Mouse (Mus musculus) CH12.LX (cell line): ENCODE data around the gene Gm20388. TPM values are rescaled to one million over a fixed set of nuclear protein-coding genes. Genes with fewer than 3 reads are reported as not detected.

ENCODE experiments used
- DNase-seq: peaks from one replicate; pipeline ENCODE4 v3.0.0-alpha.2; 2013; ENCODE audit errors: extremely low read depth
- H3K27ac ChIP-seq: 2 replicates; pipeline ENCODE4 v1.5.1; 2012; ENCODE audit warnings: low read depth, mild to moderate bottlenecking, control low read depth, moderate library complexity; ENCODE audit not compliant: insufficient read depth
- H3K27me3 ChIP-seq: replicated peaks from 2 replicates; pipeline ENCODE3; 2012; ENCODE audit warnings: inconsistent platforms
- H3K36me3 ChIP-seq, 2 experiments: replicated peaks in 1 of 2; 2 replicates each; pipeline versions ENCODE3 to v1.6.1; 2012; ENCODE audit warnings: inconsistent platforms in 1 of 2, low read length in 1 of 2, mild to moderate bottlenecking in 1 of 2, mixed read lengths in 1 of 2, moderate library complexity in 1 of 2; ENCODE audit not compliant: control insufficient read depth in 1 of 2, insufficient read depth in 1 of 2
- H3K4me1 ChIP-seq, 2 experiments: 2 replicates each; pipeline ENCODE4 v1.6.1; 2012; ENCODE audit warnings: inconsistent platforms in 1 of 2, moderate library complexity in 1 of 2; ENCODE audit not compliant: insufficient read depth in 2 of 2, control insufficient read depth in 1 of 2
- H3K4me2 ChIP-seq: 2 replicates; pipeline ENCODE4 v1.6.1; 2012; ENCODE audit warnings: low read depth, mild to moderate bottlenecking, control low read depth; ENCODE audit not compliant: poor library complexity, insufficient read depth, severe bottlenecking
- H3K4me3 ChIP-seq, 3 experiments: fragments of 150-350 bp in 1 of 3; sonication (generic) in 1 of 3; replicated peaks in 1 of 3; 2 replicates each; pipeline versions ENCODE3 to v1.5.1; 2011 to 2012; ENCODE audit warnings: low read depth in 2 of 3, low read length in 2 of 3, mild to moderate bottlenecking in 2 of 3, moderate library complexity in 2 of 3, control low read depth in 1 of 3, improper control_type of control experiment in 1 of 3, inconsistent platforms in 1 of 3, mixed read lengths in 1 of 3; ENCODE audit not compliant: poor library complexity in 1 of 3
- H3K79me2 ChIP-seq: replicated peaks from 2 replicates; pipeline ENCODE4 v1.6.1; 2012; ENCODE audit warnings: mild to moderate bottlenecking, moderate library complexity; ENCODE audit not compliant: control insufficient read depth, poor library complexity, insufficient read depth, severe bottlenecking; ENCODE audit errors: extremely low read depth
- H3K9ac ChIP-seq: 2 replicates; pipeline ENCODE4 v1.6.1; 2012; ENCODE audit warnings: low read depth, mild to moderate bottlenecking, control low read depth, moderate library complexity; ENCODE audit not compliant: insufficient read depth
- H3K9me3 ChIP-seq: replicated peaks from 2 replicates; pipeline ENCODE3; 2012; ENCODE audit warnings: low read length, inconsistent platforms, mixed read lengths
- BHLHE40 ChIP-seq: IDR thresholded peaks from 2 replicates; pipeline ENCODE4 v1.6.1; 2011; ENCODE audit warnings: mild to moderate bottlenecking, low read depth, low read length, improper control_type of control experiment
- CHD2 ChIP-seq: IDR thresholded peaks from 2 replicates; pipeline ENCODE4 v1.6.1; 2011; ENCODE audit warnings: low read length, improper control_type of control experiment
- CTCF ChIP-seq, 2 experiments: IDR thresholded peaks in 1 of 2; conservative IDR thresholded peaks in 1 of 2; 2 replicates each; pipeline ENCODE4 v1.5.1; 2011 to 2012; ENCODE audit warnings: low read depth in 2 of 2, low read length in 2 of 2, improper control_type of control experiment in 1 of 2, inconsistent platforms in 1 of 2, mild to moderate bottlenecking in 1 of 2, moderate library complexity in 1 of 2
- EP300 ChIP-seq: IDR thresholded peaks from 2 replicates; pipeline ENCODE4 v1.6.1; 2011; ENCODE audit warnings: low read length, improper control_type of control experiment
- HCFC1 ChIP-seq: IDR thresholded peaks from 2 replicates; pipeline ENCODE4 v1.6.1; 2012; ENCODE audit warnings: low read depth, mild to moderate bottlenecking, inconsistent platforms, low read length, improper control_type of control experiment
- IRF4 ChIP-seq: IDR thresholded peaks from 2 replicates; pipeline ENCODE4 v1.6.1; 2014; ENCODE audit warnings: low read depth, mild to moderate bottlenecking, inconsistent platforms, low read length, improper control_type of control experiment
- JUN ChIP-seq: IDR thresholded peaks from 2 replicates; pipeline ENCODE4 v1.6.1; 2011; ENCODE audit warnings: low read depth, mild to moderate bottlenecking, low read length, improper control_type of control experiment, moderate library complexity; ENCODE audit not compliant: insufficient read depth
- MAFK ChIP-seq: IDR thresholded peaks from 2 replicates; pipeline ENCODE4 v1.6.1; 2011; ENCODE audit warnings: low read length, improper control_type of control experiment; ENCODE audit not compliant: insufficient replicate concordance
- MAX ChIP-seq: IDR thresholded peaks from 2 replicates; pipeline ENCODE4 v1.6.1; 2011; ENCODE audit warnings: low read length, improper control_type of control experiment
- MEF2A ChIP-seq: IDR thresholded peaks from 2 replicates; pipeline ENCODE4 v1.6.1; 2014; ENCODE audit warnings: low read depth, mild to moderate bottlenecking, inconsistent platforms, low read length, improper control_type of control experiment, borderline replicate concordance
- MXI1 ChIP-seq: IDR thresholded peaks from 2 replicates; pipeline ENCODE4 v1.6.1; 2011; ENCODE audit warnings: mild to moderate bottlenecking, low read depth, low read length, improper control_type of control experiment
- NELFE ChIP-seq: IDR thresholded peaks from 2 replicates; pipeline ENCODE4 v1.6.1; 2011; ENCODE audit warnings: low read depth, low read length, improper control_type of control experiment
- NRF1 ChIP-seq: IDR thresholded peaks from 2 replicates; pipeline ENCODE4 v1.6.1; 2014; ENCODE audit warnings: low read depth, mild to moderate bottlenecking, inconsistent platforms, low read length, improper control_type of control experiment, moderate library complexity
- PAX5 ChIP-seq: IDR thresholded peaks from 2 replicates; pipeline ENCODE4 v1.6.1; 2012; ENCODE audit warnings: low read length, inconsistent platforms, mixed read lengths
- POLR2A ChIP-seq: IDR thresholded peaks from 2 replicates; pipeline ENCODE4 v1.6.1; 2011; ENCODE audit warnings: low read depth, mild to moderate bottlenecking, improper control_type of control experiment, low read length
- POLR2AphosphoS2 ChIP-seq: IDR thresholded peaks from 2 replicates; pipeline ENCODE4 v1.6.1; 2011; ENCODE audit warnings: low read depth, low read length, improper control_type of control experiment
- RCOR1 ChIP-seq: conservative IDR thresholded peaks from 2 replicates; pipeline ENCODE4 v1.6.1; 2012; ENCODE audit warnings: low read depth, mild to moderate bottlenecking, inconsistent platforms, low read length, improper control_type of control experiment
- TBP ChIP-seq: conservative IDR thresholded peaks from 2 replicates; pipeline ENCODE4 v1.6.1; 2011; ENCODE audit warnings: low read depth, low read length, improper control_type of control experiment
- TCF12 ChIP-seq: IDR thresholded peaks from 2 replicates; pipeline ENCODE4 v1.6.1; 2014; ENCODE audit warnings: low read depth, mild to moderate bottlenecking, inconsistent platforms, low read length, improper control_type of control experiment
- ZC3H11A ChIP-seq: IDR thresholded peaks from 2 replicates; pipeline ENCODE4 v1.6.1; 2012; ENCODE audit warnings: low read depth, mild to moderate bottlenecking, inconsistent platforms, low read length, improper control_type of control experiment
- ZKSCAN1 ChIP-seq: IDR thresholded peaks from 2 replicates; pipeline ENCODE4 v1.6.1; 2012; ENCODE audit warnings: low read depth, inconsistent platforms, low read length, improper control_type of control experiment, borderline replicate concordance
- ZNF384 ChIP-seq: IDR thresholded peaks from 2 replicates; pipeline ENCODE4 v1.6.1; 2012; ENCODE audit warnings: low read depth, low read length, improper control_type of control experiment, inconsistent platforms
- dilution Hi-C: fragments of 300-500 bp; cut with MboI; formaldehyde crosslinking; loops from 2 replicates; pipeline ENCODE4 v1.14.3; 2020; ENCODE audit warnings: low sequenced_read_pairs; ENCODE audit not compliant: extremely low pct_unique_long_range_greater_than_20kb, extremely low pct_ligation_motif_present
- in situ Hi-C: fragments of 300-500 bp; cut with MboI; formaldehyde crosslinking; loops from 3 replicates; pipeline ENCODE4 v1.14.3; 2019; ENCODE audit warnings: low sequenced_read_pairs, low pct_ligation_motif_present, low pct_unique_long_range_greater_than_20kb, mixed read lengths
- polyA plus RNA-seq: library from polyadenylated mRNA; unstranded; fragments of >175 nt; gene quantifications from 2 replicates; pipeline ENCODE4 v1.2.1, GENCODE M21; 2012; ENCODE audit warnings: low read depth; ENCODE audit not compliant: insufficient read length
- total RNA-seq, 2 experiments: library from RNA; depleted of rRNA; stranded (reverse); fragments of 300-350 nt in 1 of 2; fragments of >200 nt in 1 of 2; gene quantifications; 2 replicates each; pipeline ENCODE4 v1.2.3; 2012 to 2014

Gm20388 gene
- total and polyA plus RNA-seq, 3 experiments, result 14.8 to 26.3 (median 22.2) TPM

DNA sequence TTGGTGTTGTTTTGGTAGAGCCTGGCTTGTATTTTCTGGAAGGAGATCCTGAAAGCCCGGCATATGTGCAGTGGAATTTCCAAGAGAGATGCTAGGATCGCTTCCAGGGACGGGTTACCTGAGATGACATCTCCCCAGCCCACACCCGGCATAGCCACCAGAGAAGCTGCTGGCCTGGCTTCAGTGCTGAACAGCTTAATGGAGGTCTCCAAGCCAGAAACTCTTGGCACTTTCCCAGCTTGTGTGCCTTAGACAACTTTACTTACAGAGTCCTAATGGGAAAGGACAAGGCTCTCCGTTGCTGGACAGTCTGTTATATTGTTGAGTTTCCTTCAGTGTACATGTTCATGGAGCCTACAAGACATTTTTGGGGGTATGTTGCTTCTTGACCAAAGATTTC, 3803.8 kb downstream of the Gm20388 start:
- Histone ChIP-seq H3K4me1 (no peaks in the 10 kb centered on the region), H3K9me3 (no peaks in the 10 kb centered on the region), H3K9ac (no peak overlapping the region), H3K36me3 (no peaks in the 10 kb centered on the region), H3K27ac (no peak overlapping the region), H3K4me2 (no peak overlapping the region), H3K4me3 (no peak overlapping the region), H3K27me3 (peaks cover 56% of the 10 kb centered on the region), H3K79me2 (no peaks in the 10 kb centered on the region)
- in situ Hi-C loops, result no loop called here
- dilution Hi-C loops, result no loop called here
- no peak for TF ChIP-seq TCF12
- no peak for TF ChIP-seq RCOR1
- no peak for TF ChIP-seq ZNF384
- no peak for TF ChIP-seq MAFK
- no peak for TF ChIP-seq CHD2
- TF ChIP-seq MEF2A, result no peak
- no peak for TF ChIP-seq MAX
- DNase-seq, result no peak

DNA sequence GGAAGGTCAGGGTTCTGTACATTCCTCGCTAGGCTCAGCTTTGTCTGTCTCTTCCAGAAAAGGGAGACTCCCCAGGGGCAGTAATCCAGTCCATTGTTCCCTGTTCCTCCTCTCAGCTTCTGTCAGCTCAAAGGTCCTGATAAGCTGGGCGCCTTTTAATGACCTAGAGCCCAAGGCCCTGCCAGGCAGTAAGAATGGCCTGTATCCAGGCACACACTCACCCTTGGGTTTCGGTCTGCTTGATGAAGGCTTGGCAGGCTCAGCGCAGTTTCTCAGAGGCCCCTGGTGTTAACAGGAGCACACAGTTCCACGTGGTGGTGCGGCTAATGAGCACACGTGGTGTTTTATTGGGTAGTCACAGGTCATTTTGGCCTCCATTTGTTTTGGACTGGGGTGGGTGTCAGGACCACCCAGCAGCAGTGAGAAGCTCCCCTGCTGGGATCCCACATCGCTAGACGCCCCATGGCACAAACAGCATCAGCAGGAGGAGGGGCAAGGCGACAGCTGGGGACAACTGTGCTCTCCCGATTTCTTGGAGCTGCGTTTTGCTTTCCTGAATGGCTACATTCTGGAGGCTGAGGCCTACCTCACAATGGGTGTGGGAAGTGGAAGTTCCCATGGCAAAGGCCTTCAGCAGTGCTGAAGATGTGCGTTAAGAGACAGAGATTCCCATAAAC, 3805.4 kb downstream of the Gm20388 start:
- dilution Hi-C loops, result no loop called here
- no peak for DNase-seq

More for the DNA sequence above, 3805.4 kb downstream of the Gm20388 start:
- in situ Hi-C loops, result no loop called here
- TF ChIP-seq EP300 (no peak), ZKSCAN1 (no peak), CTCF (conservative IDR thresholded peaks at IDR 0.05 in 1 of 2, IDR thresholded peaks at IDR 0.05 in 1 of 2; ENCODE audit: low read depth in 2 of 2, low read length in 2 of 2) (no peak), POLR2A (no peak), ZNF384 (no peak), JUN (no peak), TBP (no peak), MAFK (no peak), NELFE (no peak), MXI1 (no peak), IRF4 (no peak), PAX5 (no peak), HCFC1 (no peak), POLR2AphosphoS2 (no peak), ZC3H11A (no peak), NRF1 (no peak), CHD2 (no peak), BHLHE40 (no peak)
- H3K4me3 ChIP-seq, result no peak overlapping the region
- H3K27ac ChIP-seq, result no peak overlapping the region
- no peak overlapping the region for H3K4me2 ChIP-seq
- peaks cover 0 to 3% of the 10 kb centered on the region in 2 experiments; a peak in 1 of 4 replicates for H3K4me1 ChIP-seq
- H3K9ac ChIP-seq, result no peak overlapping the region
- peaks cover 58% of the 10 kb centered on the region for H3K27me3 ChIP-seq
- H3K9me3 ChIP-seq, result no peaks in the 10 kb centered on the region
- H3K36me3 ChIP-seq, result no peaks in the 10 kb centered on the region
- no peaks in the 10 kb centered on the region for H3K79me2 ChIP-seq
